Mouse (Mus musculus): ENCODE measurements around the gene Zfp454.

- no peak for TF ChIP-seq POLR2A (IDR thresholded peaks at IDR 0.05; ENCODE audit: low read depth, low read length)
- TF ChIP-seq CTCF (conservative IDR thresholded peaks at IDR 0.05; ENCODE audit: insufficient read depth, insufficient read length, low read depth, low read length) = peak; percentile 63
Measured at GRCm38 (mm10) chr11:50915671-50916320, 28.3 kb upstream of the Zfp454 start, which contains the start of gene Zfp2.
